Mouse (Mus musculus): Measurements from ENCODE around the gene Lpar5. TPM values are rescaled to one million over a fixed set of nuclear protein-coding genes. Genes with fewer than 3 reads are reported as not detected.

Gene Lpar5
- polyA plus RNA-seq, 1 experiment = 43.3 TPM

DNA sequence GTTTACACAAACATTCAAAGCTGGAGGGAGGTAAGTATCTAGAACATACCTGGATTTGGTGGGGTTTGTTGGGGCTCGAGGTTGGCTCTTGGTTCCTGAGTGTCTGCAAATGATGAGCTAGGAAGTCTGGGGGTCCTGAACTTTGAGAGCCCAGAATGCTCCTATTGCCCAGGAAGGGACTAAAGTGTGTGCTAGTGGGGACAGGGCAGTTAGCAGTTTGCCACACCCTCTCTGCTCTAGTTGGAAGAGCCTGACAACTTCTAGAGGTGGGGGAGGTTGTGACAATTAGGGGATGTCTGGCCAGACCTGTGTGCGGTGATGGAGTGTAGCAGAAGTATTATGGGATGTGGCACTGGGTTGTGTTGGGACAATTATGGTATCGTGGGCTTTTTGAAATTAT, 27.1 kb downstream of the Lpar5 start:
- Histone ChIP-seq H3K27ac (ENCODE audit: insufficient read depth, low read depth, low read length) (no peak overlapping the region), H3K4me1 (ENCODE audit: control insufficient read depth, insufficient read depth, low read length) (peaks cover 23% of the 10 kb centered on the region), H3K4me3 (ENCODE audit: insufficient read depth, low read length) (no peak overlapping the region)

DNA sequence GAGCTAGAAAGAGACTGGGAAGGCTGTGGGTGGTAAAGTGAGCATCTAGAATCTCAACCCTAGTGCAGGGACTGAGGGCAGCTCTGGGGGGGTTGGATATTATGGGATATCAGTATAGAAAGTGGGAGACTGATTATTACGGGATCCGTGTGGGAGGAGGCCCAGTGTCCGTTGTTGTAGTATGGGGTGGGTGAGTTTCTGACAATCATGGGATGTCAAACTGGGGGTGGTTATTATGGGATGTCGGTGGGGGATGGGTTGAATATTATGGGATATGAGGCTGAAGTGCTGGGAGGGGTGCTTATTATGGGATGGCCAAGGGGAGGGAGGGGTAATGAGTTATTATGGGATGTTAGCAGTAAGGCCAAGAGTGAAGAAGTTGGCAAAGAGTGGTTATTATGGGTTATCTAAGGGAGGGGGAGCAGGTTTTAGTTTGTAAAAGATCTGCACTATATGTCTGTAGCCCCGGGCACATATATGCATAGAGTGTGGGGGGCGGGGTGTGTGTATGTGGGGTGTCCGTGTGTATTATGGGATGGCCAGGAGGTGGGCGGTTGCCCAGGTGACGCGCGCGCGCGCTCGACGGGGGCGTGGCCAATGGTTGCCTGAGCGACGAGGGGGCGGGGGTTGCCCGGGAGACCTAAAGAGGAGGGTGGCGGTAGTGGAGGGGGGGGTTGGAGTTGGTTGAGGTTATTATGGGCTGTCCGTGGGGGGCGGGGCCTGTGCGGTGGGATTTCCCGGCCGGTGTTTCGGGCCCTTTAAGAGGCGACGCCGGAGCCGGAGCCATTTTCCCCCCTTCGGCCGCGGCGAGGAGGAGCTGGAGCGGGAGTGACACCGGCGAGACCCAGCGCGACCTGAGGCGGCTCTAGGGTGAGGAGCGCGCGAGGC, 27.9 kb downstream of the Lpar5 start, which contains the start of gene Chd4:
Gene Chd4, plus strand, starts transcription at position 591 of the 888 bp plus-strand sequence.
- Histone ChIP-seq H3K4me1 (ENCODE audit: control insufficient read depth, insufficient read depth, low read length) (peaks cover 26% of the 10 kb centered on the region), H3K27ac (ENCODE audit: insufficient read depth, low read depth, low read length) (peak within 1 kb of the TSS; percentile 69), H3K4me3 (ENCODE audit: insufficient read depth, low read length) (peak within 1 kb of the TSS; percentile 88)
- no peak for TF ChIP-seq CTCF (IDR thresholded peaks at IDR 0.05; ENCODE audit: low read depth, low read length)
- peak; percentile 78; the same call in 1 of the 2 replicates for TF ChIP-seq POLR2A (IDR thresholded peaks at IDR 0.05; ENCODE audit: borderline replicate concordance, low read depth, low read length)

More for the DNA sequence above, 27.1 kb downstream of the Lpar5 start:
- no peak for TF ChIP-seq POLR2A (IDR thresholded peaks at IDR 0.05; ENCODE audit: borderline replicate concordance, low read depth, low read length)
- TF ChIP-seq CTCF (IDR thresholded peaks at IDR 0.05; ENCODE audit: low read depth, low read length) = no peak

DNA sequence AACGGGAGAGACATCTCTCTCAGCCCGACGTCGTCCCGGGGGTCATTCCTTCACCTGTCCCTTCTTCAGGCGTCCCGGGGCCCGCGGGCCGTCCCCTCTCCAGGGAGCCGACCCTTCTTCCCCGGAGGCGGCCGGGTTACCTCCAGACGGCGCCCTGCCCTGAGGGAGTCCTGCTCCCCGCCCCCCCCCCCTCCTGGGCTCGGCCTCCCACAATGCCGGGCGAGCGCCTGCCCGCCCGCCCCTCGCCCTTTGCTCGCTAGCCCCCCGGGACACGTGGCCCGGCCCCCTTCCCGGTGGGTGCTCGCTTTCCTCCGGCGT, 28.5 kb downstream of the Lpar5 start:
- Histone ChIP-seq H3K27ac (ENCODE audit: insufficient read depth, low read depth, low read length) (peak overlapping the region; percentile 69), H3K4me3 (ENCODE audit: insufficient read depth, low read length) (peak overlapping the region; percentile 88), H3K4me1 (ENCODE audit: control insufficient read depth, insufficient read depth, low read length) (peaks cover 26% of the 10 kb centered on the region)
- TF ChIP-seq POLR2A (IDR thresholded peaks at IDR 0.05; ENCODE audit: borderline replicate concordance, low read depth, low read length) (no peak), CTCF (IDR thresholded peaks at IDR 0.05; ENCODE audit: low read depth, low read length) (no peak)

DNA sequence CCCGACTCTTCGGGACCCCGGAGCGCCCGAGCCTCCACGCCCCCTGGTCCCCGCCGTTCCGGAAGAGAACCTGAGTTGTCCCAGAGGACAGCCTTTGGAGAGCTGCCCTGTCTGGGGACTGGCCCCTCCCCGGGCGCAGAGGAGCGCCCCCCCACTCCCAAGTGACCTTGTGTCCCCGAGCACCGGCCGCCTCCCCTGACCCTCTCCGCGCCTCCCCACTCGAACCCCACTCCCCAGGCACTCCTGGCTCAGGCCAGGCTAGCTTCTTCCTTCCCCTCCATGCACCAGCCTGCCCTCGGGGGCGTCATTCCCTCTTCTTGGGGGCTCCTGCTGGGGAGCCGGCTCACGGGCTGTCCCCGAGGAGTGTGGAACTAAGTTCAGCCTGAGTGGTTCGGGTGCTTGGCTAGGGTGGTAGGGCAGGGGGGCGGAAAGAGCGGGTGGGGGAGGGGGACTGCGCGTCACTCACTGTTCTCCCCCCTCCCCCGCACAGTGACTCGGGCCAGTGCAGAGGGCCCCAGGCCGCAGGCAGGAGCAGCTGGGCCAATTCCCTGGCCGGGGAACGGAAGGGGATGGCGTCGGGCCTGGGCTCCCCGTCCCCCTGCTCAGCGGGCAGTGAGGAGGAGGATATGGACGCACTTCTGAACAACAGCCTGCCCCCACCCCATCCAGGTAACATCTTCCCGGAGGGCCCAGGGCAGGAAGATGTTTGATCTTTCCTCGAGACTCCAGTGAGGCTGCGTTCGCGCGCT, 29.1 kb downstream of the Lpar5 start:
- Histone ChIP-seq H3K4me1 (ENCODE audit: control insufficient read depth, insufficient read depth, low read length) (peaks cover 26% of the 10 kb centered on the region), H3K27ac (ENCODE audit: insufficient read depth, low read depth, low read length) (peak overlapping the region; percentile 53), H3K4me3 (ENCODE audit: insufficient read depth, low read length) (peak overlapping the region; percentile 88)

DNA sequence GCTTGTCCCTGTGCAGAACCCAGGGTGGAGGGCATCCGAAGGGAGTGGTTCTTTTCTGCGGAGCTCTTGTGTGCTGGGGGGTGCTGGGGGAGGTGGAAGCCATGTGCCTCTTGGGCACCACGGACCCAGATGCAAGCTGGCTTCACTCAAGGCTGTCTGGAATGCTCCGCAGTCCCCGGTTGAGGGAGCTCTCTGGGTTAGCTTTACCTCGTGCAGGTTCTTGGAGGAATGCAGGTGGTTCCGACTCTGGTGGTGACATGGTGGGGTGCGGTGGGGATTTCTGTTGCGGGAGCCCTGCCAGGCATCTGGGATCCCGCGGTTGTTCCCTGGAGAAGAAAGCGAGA, 29.6 kb downstream of the Lpar5 start:
- peaks cover 25% of the 10 kb centered on the region for H3K4me1 ChIP-seq (ENCODE audit: control insufficient read depth, insufficient read depth, low read length)
- peak overlapping the region; percentile 2; the same call in 1 of the 2 replicates for H3K27ac ChIP-seq (ENCODE audit: insufficient read depth, low read depth, low read length)
- peak overlapping the region; percentile 88 for H3K4me3 ChIP-seq (ENCODE audit: insufficient read depth, low read length)
- TF ChIP-seq CTCF (IDR thresholded peaks at IDR 0.05; ENCODE audit: low read depth, low read length) = no peak

More for the DNA sequence above, 29.1 kb downstream of the Lpar5 start:
- no peak for TF ChIP-seq POLR2A (IDR thresholded peaks at IDR 0.05; ENCODE audit: borderline replicate concordance, low read depth, low read length)
- no peak for TF ChIP-seq CTCF (IDR thresholded peaks at IDR 0.05; ENCODE audit: low read depth, low read length)

DNA sequence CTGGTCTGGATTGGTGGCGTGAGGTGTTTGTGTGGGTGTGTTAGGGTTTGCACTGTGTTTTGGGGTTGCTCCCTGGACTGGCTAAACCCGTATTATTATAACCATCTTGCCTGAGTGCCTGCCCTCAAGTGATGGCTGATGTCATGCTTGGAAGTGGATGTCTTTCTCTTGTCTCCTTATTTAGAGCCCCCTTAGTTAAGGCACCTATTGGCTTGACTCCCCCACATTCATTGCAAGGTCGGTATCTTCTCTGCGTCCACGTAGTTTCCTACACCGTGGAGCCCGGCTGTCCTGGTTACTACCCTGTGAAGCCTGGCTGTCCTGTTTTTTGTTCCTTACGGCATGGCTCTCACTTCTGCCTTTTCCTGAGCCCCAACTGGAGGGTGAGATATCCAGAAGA, 30.2 kb downstream of the Lpar5 start:
- peaks cover 22% of the 10 kb centered on the region for H3K4me1 ChIP-seq (ENCODE audit: control insufficient read depth, insufficient read depth, low read length)
- peak overlapping the region; percentile 88 for H3K4me3 ChIP-seq (ENCODE audit: insufficient read depth, low read length)
- peak overlapping the region; percentile 24 for H3K27ac ChIP-seq (ENCODE audit: insufficient read depth, low read depth, low read length)
- TF ChIP-seq POLR2A (IDR thresholded peaks at IDR 0.05; ENCODE audit: borderline replicate concordance, low read depth, low read length) = no peak
- no peak for TF ChIP-seq CTCF (IDR thresholded peaks at IDR 0.05; ENCODE audit: low read depth, low read length)

DNA sequence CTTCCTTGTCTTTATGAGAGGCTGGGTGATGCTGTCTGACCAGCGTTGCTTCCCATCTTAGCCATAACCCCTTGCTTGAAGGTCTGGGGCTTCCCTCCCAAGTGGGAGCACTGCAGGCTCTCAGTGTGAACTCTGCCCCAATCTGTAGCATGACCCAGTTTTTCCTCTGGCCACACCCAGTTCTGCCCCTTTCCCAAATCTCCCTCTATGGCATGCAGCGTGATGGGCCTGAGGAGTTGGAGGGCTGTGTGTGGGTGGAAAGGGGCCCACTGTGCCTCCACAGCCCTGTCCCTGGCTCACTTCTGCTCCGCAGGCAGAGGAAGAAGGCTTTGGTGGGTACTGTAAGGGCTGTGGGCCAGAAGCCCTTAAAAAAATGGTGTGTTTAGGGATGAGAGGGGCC, 30.8 kb downstream of the Lpar5 start:
- Histone ChIP-seq H3K4me1 (ENCODE audit: control insufficient read depth, insufficient read depth, low read length) (peaks cover 22% of the 10 kb centered on the region), H3K27ac (ENCODE audit: insufficient read depth, low read depth, low read length) (peak overlapping the region; percentile 24), H3K4me3 (ENCODE audit: insufficient read depth, low read length) (peak overlapping the region; percentile 88)
- no peak for TF ChIP-seq POLR2A (IDR thresholded peaks at IDR 0.05; ENCODE audit: borderline replicate concordance, low read depth, low read length)
- TF ChIP-seq CTCF (IDR thresholded peaks at IDR 0.05; ENCODE audit: low read depth, low read length) = no peak

DNA sequence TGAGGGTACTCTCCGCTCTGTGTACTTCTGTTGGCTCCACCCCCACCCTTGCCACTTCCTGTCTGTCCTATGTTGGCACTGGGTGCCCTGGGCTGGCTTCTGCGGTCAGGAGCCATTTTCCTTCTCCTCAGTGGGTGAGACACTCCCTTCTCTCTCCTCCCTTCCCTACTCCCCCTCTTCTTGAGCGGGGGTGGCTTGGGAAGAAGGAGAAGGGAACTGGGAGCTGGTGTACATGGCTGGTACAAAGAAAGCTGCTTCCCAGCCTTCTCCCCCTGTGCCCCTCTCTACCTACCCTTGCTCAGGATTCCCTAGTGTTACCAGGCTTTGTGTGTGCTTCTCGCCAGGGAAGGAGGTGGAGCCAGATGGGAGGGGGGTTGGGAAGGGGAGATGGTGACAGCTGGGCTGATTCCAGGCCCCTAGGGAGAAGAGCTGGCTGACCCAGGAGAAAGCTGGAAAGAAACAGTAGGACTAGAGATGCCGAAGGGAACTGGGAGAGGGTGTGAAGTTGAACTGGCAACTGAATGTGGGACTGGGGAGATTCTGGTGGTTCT, 31.8 kb downstream of the Lpar5 start:
- peaks cover 22% of the 10 kb centered on the region for H3K4me1 ChIP-seq (ENCODE audit: control insufficient read depth, insufficient read depth, low read length)
- no peak for TF ChIP-seq CTCF (IDR thresholded peaks at IDR 0.05; ENCODE audit: low read depth, low read length)
- TF ChIP-seq POLR2A (IDR thresholded peaks at IDR 0.05; ENCODE audit: borderline replicate concordance, low read depth, low read length) = no peak
- peak overlapping the region; percentile 88 for H3K4me3 ChIP-seq (ENCODE audit: insufficient read depth, low read length)
- H3K27ac ChIP-seq (ENCODE audit: insufficient read depth, low read depth, low read length) = peak overlapping the region; percentile 43

DNA sequence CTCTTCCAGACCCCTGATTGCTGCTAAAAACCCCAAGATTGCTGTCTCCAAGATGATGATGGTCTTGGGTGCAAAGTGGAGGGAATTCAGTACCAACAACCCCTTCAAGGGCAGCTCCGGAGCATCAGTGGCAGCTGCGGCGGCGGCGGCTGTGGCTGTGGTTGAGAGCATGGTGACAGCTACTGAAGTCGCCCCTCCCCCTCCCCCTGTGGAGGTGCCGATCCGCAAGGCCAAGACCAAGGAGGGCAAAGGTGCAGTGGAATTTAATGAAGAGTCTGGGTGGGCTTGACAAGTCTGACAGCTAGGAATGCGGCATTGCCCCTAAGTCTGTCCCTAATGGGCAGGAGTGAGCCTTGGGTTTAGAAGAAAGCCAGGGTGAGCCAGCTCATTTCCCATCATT, 33.7 kb downstream of the Lpar5 start:
- H3K4me1 ChIP-seq (ENCODE audit: control insufficient read depth, insufficient read depth, low read length) = peaks cover 22% of the 10 kb centered on the region
- no peak overlapping the region for H3K27ac ChIP-seq (ENCODE audit: insufficient read depth, low read depth, low read length)
- no peak overlapping the region for H3K4me3 ChIP-seq (ENCODE audit: insufficient read depth, low read length)
- no peak for TF ChIP-seq CTCF (IDR thresholded peaks at IDR 0.05; ENCODE audit: low read depth, low read length)
- no peak for TF ChIP-seq POLR2A (IDR thresholded peaks at IDR 0.05; ENCODE audit: borderline replicate concordance, low read depth, low read length)

DNA sequence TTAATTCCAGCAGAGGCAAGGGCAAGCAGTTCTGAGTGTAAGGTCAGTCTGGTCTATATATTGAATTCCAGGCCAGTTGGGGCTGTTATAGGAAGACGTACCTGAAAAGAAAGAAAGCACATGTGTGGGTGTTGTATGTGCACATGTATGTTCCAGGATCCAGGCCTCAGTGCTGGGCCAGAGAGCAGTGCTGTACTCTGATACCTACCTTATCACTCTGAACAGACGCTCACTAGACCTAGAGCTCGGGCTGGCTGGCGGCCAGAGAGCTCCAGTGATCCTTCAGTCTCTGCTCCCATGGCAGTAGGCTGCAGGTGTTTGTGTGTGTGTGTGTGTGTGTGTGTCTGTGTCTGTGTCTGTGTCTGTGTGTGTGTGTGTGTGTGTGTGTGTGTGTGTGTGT, 36.5 kb downstream of the Lpar5 start:
- Histone ChIP-seq H3K4me1 (ENCODE audit: control insufficient read depth, insufficient read depth, low read length) (peaks cover 10% of the 10 kb centered on the region), H3K27ac (ENCODE audit: insufficient read depth, low read depth, low read length) (no peak overlapping the region), H3K4me3 (ENCODE audit: insufficient read depth, low read length) (no peak overlapping the region)
- TF ChIP-seq CTCF (IDR thresholded peaks at IDR 0.05; ENCODE audit: low read depth, low read length) (no peak), POLR2A (IDR thresholded peaks at IDR 0.05; ENCODE audit: borderline replicate concordance, low read depth, low read length) (no peak)

Measured in bone marrow macrophage, adult 2 months (primary cell).